Comparison of ENCODE assay signal across 8 mouse cellular contexts in genomic region chr5:73647261-73647900, GRCm38 (mm10). TPM values are rescaled to one million over a fixed set of nuclear protein-coding genes. Genes with fewer than 3 reads are reported as not detected.
A peak's percentile ranks its signal among the peaks of the same experiment; 100 is the strongest.
DNase-seq lines count a peak whose midpoint lies in the region; ATAC-seq and TF ChIP-seq lines count a peak whose summit lies in the region.

TSS of gene Sgcb (minus strand) at chr5:73647790.

- no peaks in the 10 kb centered on the region for H3K9me3 ChIP-seq in E14TG2a.4 (ENCODE audit: low read length)
- H3K9me3 ChIP-seq in forebrain, embryonic 16.5 days (ENCODE audit: control insufficient read depth, low read length): no peaks in the 10 kb centered on the region

- WGBS in forebrain, embryonic 16.5 days: under 1% methylated on average over 60 of the region's 62 CpGs
- under 1% methylated on average over 62 of the region's 62 CpGs for WGBS in lung, adult 2 months

- DNase-seq in cerebellum, adult 11 months: peak; percentile 85
- DNase-seq in heart, postnatal 25 days (ENCODE audit: low spot score): peak; percentile 82
- DNase-seq in layer of hippocampus, adult 2 months (ENCODE audit: low spot score in 2 of 2): peak; percentile 84 to 87
- DNase-seq in lung, adult 2 months: peak; percentile 83
- DNase-seq in testis, postnatal 14 days (ENCODE audit: low spot score): peak; percentile 89

- peak within 1 kb of the TSS; percentile 23; the same call in 1 of the 2 replicates for H3K27ac ChIP-seq in forebrain, embryonic 16.5 days (ENCODE audit: low read length)
- peak within 1 kb of the TSS; percentile 95 for H3K27ac ChIP-seq in layer of hippocampus, adult 2 months

- no peak; the same call in 1 of the 2 replicates for TF ChIP-seq POLR2A in lung, adult 2 months (IDR thresholded peaks at IDR 0.05; ENCODE audit: borderline replicate concordance, extremely low read depth, low read depth, low read length)

- H3K4me1 ChIP-seq in E14TG2a.4 (replicated peaks; ENCODE audit: low read depth, low read length): peaks cover 23% of the 10 kb centered on the region
- peaks cover 26% of the 10 kb centered on the region for H3K4me1 ChIP-seq in forebrain, embryonic 16.5 days (replicated peaks; ENCODE audit: control insufficient read depth, insufficient read depth, low read length)
- peaks cover 12% of the 10 kb centered on the region for H3K4me1 ChIP-seq in lung, adult 2 months (ENCODE audit: control insufficient read depth, insufficient read depth, low read length)

- no peaks in the 10 kb centered on the region for H3K36me3 ChIP-seq in E14TG2a.4 (ENCODE audit: insufficient read depth, low read length)
- H3K36me3 ChIP-seq in forebrain, embryonic 16.5 days (ENCODE audit: control insufficient read depth, insufficient read depth): no peaks in the 10 kb centered on the region

- H3K27me3 ChIP-seq in E14TG2a.4 (ENCODE audit: insufficient read depth, low read length): peaks cover 73% of the 10 kb centered on the region
- H3K27me3 ChIP-seq in forebrain, embryonic 16.5 days (replicated peaks; ENCODE audit: control insufficient read depth, insufficient read depth, low read length): peaks cover 21% of the 10 kb centered on the region

- intact Hi-C loops in heart, postnatal 25 days (cut with DNase I): no loop called here

- ATAC-seq in forebrain, embryonic 16.5 days: peak; percentile 86
- ATAC-seq in neutrophil, adult 5-6 weeks (ENCODE audit: extremely low read depth, insufficient number of reproducible peaks, low FRiP score, poor library complexity, severe bottlenecking): peak; percentile 59

- H3K4me3 ChIP-seq in E14TG2a.4 (replicated peaks; ENCODE audit: low read length): peak within 1 kb of the TSS; percentile 83
- H3K4me3 ChIP-seq in forebrain, embryonic 16.5 days (replicated peaks; ENCODE audit: low read length): peak within 1 kb of the TSS; percentile 89
- peak within 1 kb of the TSS; percentile 96 for H3K4me3 ChIP-seq in layer of hippocampus, adult 2 months
- peak within 1 kb of the TSS; percentile 90 for H3K4me3 ChIP-seq in lung, adult 2 months (replicated peaks; ENCODE audit: extremely low read depth, low read depth, low read length)

- TF ChIP-seq CTCF in E14TG2a.4 (conservative IDR thresholded peaks at IDR 0.05; ENCODE audit: low read length): no peak
- no peak for TF ChIP-seq CTCF in layer of hippocampus, adult 2 months (conservative IDR thresholded peaks at IDR 0.05)
- TF ChIP-seq CTCF in lung, adult 2 months (IDR thresholded peaks at IDR 0.05; ENCODE audit: insufficient read depth, low read length): no peak

- H3K9ac ChIP-seq in forebrain, embryonic 16.5 days (replicated peaks; ENCODE audit: low read depth, low read length): peak within 1 kb of the TSS; percentile 97

- H3K4me2 ChIP-seq in forebrain, embryonic 16.5 days (ENCODE audit: low read length): peak within 1 kb of the TSS; percentile 86

RNA-seq across cellular contexts. Expression of gene Sgcb, which starts in this region (rescaled TPM):
- 29.5 and 30.5 TPM in 2 replicates for polyA plus RNA-seq in forebrain, embryonic 16.5 days (2015; fragmentation: Nextera tagmentation; extraction: Ambion mirVana)
- 10 to 100 TPM; 88.1 to 93.4 TPM for total RNA-seq in heart, postnatal 25 days (2021)
- total RNA-seq in layer of hippocampus, adult 2 months (2021): 10 to 100 TPM; 48.7 to 50.2 TPM
- 7.7 and 10.5 TPM in 2 replicates for polyA plus RNA-seq in lung, adult 2 months (2012; rRNA removed)
- total RNA-seq in neutrophil, adult 5-6 weeks (2017): 1.6 and 2.3 TPM in 2 replicates

Comparison
In these comparisons a context has a peak if more than half of its experiments do, and no peak if none do; other contexts are left out.
1. Peak in every context shown above with its lines: DNase-seq, ATAC-seq, H3K4me3 ChIP-seq and H3K27ac ChIP-seq.
2. RNA of gene Sgcb (total RNA-seq): 88.1 to 93.4 TPM in heart, postnatal 25 days and 48.7 to 50.2 TPM in layer of hippocampus, adult 2 months; 1.6 to 2.3 TPM in neutrophil, adult 5-6 weeks; every median in the first group is over 10 times any median in the second.